Mouse (Mus musculus) thymus, adult 2 months (tissue): ENCODE data around the gene Irx2.

Experiments
- CTCF ChIP-seq: fragments of 200-500 bp; IDR thresholded peaks from 2 replicates; pipeline ENCODE4 v1.5.1; 2012; ENCODE audit warnings: mild to moderate bottlenecking, control low read depth, low read length, moderate library complexity, borderline replicate concordance; ENCODE audit not compliant: control insufficient read depth, poor library complexity, insufficient read depth; ENCODE audit errors: extremely low read depth
- POLR2A ChIP-seq: fragments of 200-500 bp; IDR thresholded peaks from 2 replicates; pipeline ENCODE4 v1.6.1; 2012; ENCODE audit warnings: mild to moderate bottlenecking, low read length, control low read depth, moderate library complexity; ENCODE audit not compliant: control insufficient read depth, poor library complexity, insufficient read depth; ENCODE audit errors: extremely low read depth

DNA sequence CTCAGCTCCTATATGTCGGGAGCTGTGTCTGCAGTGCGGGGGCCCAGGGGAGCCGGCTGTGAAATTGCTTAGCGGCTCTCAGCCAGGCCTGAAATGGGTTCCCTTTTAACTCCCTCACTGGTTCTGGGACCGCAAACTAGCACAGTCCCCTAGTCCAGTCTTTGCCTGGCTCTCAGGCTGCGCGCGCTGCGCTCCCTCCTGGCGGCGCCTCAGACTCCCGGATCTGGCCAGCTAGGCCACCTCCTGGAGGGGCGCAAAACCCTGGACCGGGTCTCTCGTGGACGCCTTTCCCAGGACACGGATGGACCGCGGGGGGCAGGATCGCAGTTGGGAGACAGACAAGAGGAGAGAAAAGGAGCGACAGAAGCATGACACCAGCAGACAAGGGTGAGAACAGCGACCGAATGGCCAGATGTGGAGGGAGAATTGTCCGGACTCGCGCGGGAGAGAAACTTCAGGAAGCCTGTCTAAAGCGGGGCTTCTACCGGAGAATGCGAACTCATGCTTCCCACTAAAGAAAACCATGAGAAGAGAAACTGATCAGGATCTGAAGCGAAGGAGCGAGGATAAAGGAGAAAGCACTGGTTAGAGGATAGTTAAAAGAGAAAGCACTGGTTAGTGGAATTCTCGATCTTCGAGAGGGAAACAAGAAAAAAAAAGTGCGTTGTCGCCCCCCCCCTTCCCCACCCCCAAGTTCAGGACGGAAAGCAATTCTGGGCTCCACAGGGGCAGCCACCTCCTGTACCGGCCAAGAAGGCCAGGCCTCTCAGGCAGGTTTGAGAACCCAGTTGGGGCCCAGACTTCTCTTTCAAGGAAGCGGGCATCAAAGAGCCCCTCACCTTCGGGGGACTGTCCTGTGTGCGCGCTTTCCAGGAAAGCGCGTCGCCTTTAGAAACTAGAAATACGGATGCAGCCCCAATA, 4.4 kb upstream of the Irx2 start:
- no peak for TF ChIP-seq CTCF
- no peak for TF ChIP-seq POLR2A
